Mouse (Mus musculus) erythroblast, embryonic 14.5 days (primary cell): ENCODE measurements around the gene Hs3st2. TPM values are rescaled to one million over a fixed set of nuclear protein-coding genes. Genes with fewer than 3 reads are reported as not detected.

Experiments used
- H3K27me3 ChIP-seq: 2 replicates; pipeline ENCODE4 v1.6.1; 2012; ENCODE audit warnings: inconsistent platforms; ENCODE audit not compliant: control insufficient read depth
- H3K36me3 ChIP-seq: 2 replicates; pipeline ENCODE4 v1.6.1; 2012; ENCODE audit warnings: mild to moderate bottlenecking, inconsistent platforms; ENCODE audit not compliant: control insufficient read depth
- H3K4me1 ChIP-seq: 2 replicates; pipeline ENCODE4 v1.6.1; 2012; ENCODE audit warnings: inconsistent platforms; ENCODE audit not compliant: control insufficient read depth
- H3K4me3 ChIP-seq: replicated peaks from 2 replicates; pipeline ENCODE3; 2012; ENCODE audit warnings: moderate library complexity, mild to moderate bottlenecking, inconsistent platforms
- H3K9me3 ChIP-seq: 2 replicates; pipeline ENCODE4 v1.6.1; 2012; ENCODE audit warnings: low read length, inconsistent platforms, mixed read lengths; ENCODE audit not compliant: control insufficient read depth
- GATA1 ChIP-seq: IDR thresholded peaks from 2 replicates; pipeline ENCODE4 v1.6.1; 2012; ENCODE audit warnings: low read length, inconsistent platforms, mixed read lengths
- TAL1 ChIP-seq: IDR thresholded peaks from 3 replicates; pipeline ENCODE4 v1.6.1; 2012; ENCODE audit warnings: low read length, inconsistent platforms, mixed read lengths
- polyA plus RNA-seq: library from polyadenylated mRNA; stranded (reverse); fragments of >175 nt; gene quantifications from 2 replicates; pipeline ENCODE4 v1.2.3, GENCODE M21; 2012

Hs3st2 gene
- polyA plus RNA-seq, 1 experiment = not detected

GRCm38 (mm10) chr7:121450951-121451843, 59.5 kb downstream of the Hs3st2 start:
- Histone ChIP-seq H3K4me3 (no peak overlapping the region), H3K27me3 (no peaks in the 10 kb centered on the region), H3K9me3 (no peaks in the 10 kb centered on the region; the same call in 1 of the 2 replicates), H3K4me1 (no peaks in the 10 kb centered on the region), H3K36me3 (no peaks in the 10 kb centered on the region)
- TF ChIP-seq TAL1 (no peak), GATA1 (no peak)

DNA sequence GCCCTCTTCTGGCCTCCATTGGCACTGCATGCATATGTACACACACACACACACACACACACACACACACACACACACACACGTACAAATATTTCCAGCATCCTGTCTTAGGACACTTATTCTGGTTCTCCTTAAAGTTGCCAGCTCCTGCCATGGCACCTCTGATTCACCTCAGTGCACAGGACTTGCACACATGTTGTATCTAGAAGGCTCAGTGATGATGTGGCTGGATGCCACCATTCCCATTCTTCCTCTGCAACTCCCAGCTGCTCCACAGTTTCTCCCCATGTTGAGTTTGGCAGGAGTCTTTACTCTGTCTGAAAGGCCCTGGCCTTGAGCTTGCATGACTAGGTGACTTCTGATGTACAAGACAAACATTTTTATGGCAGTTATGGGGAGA, 65.1 kb downstream of the Hs3st2 start:
- H3K27me3 ChIP-seq = no peaks in the 10 kb centered on the region
- no peaks in the 10 kb centered on the region; the same call in none of the 2 replicates for H3K9me3 ChIP-seq
- no peaks in the 10 kb centered on the region for H3K4me1 ChIP-seq
- no peaks in the 10 kb centered on the region for H3K36me3 ChIP-seq
- TF ChIP-seq GATA1 = no peak
- no peak for TF ChIP-seq TAL1
- no peak overlapping the region for H3K4me3 ChIP-seq

DNA sequence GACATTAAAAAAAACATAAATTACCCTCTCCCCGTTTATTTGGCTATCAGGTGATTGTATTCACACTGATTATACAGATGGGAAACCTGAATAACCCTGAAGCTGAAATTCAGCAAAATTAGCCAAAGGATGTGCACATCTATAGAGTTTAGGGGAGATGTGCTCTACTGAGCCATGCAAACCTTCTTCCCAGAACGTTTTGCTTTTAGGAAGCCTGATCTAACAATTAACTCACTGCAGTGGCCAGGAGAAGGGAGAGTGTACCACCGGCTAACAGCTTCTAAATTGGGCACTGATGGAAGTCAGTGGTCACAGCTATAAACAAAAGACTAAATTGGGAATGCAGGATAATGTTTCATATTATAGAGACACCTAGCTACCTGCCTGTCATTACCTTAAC, 66.4 kb downstream of the Hs3st2 start:
- Histone ChIP-seq H3K36me3 (no peaks in the 10 kb centered on the region), H3K9me3 (no peaks in the 10 kb centered on the region; the same call in 1 of the 2 replicates), H3K4me1 (no peaks in the 10 kb centered on the region), H3K4me3 (no peak overlapping the region), H3K27me3 (no peaks in the 10 kb centered on the region)
- no peak for TF ChIP-seq GATA1
- no peak for TF ChIP-seq TAL1

DNA sequence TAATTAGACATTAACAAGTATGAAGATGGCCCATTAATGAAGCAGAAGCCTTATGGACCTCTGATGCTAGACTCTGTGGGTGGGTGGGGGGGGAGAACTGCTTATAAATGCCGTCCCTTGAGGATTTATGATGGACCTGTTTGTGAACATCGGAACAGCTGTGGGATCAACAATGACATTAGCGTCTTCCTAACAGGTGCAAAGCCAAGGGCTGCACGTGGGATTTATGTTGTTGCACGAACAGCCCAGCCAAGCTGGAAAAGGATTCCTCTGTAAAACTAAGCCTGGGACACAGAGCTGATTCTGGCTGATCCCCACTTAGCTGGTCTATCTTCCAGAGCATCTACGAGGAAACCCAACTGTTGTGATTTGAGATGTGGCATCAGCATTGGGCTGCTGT, 69.0 kb downstream of the Hs3st2 start:
- no peaks in the 10 kb centered on the region for H3K36me3 ChIP-seq
- H3K27me3 ChIP-seq = no peaks in the 10 kb centered on the region
- H3K4me3 ChIP-seq = no peak overlapping the region
- H3K9me3 ChIP-seq = no peaks in the 10 kb centered on the region; the same call in 1 of the 2 replicates
- TF ChIP-seq TAL1 = no peak
- no peak for TF ChIP-seq GATA1
- H3K4me1 ChIP-seq = no peaks in the 10 kb centered on the region

DNA sequence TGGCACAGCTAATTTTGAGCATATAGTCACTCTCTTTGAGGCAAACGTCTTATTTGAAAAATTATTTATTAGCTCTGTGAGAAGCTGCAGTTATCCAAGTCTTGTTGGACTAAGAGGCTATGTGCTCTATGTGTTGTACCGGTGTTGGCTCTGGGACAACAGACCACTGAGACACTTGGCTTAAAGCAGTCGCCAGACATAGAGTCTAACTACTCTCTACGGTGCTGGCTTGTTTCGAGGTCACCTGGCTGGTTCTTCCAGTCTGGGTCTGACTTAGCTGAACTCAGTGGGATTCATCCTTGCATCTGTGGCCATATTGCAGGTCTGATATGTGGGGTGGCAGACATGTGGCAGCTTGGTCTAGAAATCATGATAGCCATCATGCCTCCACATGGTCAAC, 72.8 kb downstream of the Hs3st2 start:
- Histone ChIP-seq H3K9me3 (no peaks in the 10 kb centered on the region), H3K4me3 (no peak overlapping the region), H3K4me1 (no peaks in the 10 kb centered on the region), H3K27me3 (no peaks in the 10 kb centered on the region), H3K36me3 (no peaks in the 10 kb centered on the region)
- no peak for TF ChIP-seq TAL1
- TF ChIP-seq GATA1 = no peak

DNA sequence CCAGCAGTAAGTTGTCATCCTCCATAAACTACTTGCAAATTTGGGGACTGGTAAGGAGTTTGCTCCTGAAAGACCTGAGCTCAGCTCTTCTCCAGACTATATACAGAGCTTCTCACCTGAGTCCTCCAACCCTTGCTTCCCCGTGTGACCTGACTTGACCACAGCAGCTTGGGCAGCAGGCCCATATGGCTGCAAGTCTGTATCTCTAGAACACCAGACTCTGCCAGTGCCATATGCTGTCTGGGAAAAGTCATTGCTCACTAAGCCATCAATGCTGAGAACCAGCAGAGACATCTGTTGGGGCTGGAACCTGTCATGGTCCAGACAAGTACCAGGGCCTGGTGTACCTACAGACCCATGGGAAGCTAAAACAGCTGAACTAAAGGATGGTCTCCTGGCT, 73.5 kb downstream of the Hs3st2 start:
- H3K9me3 ChIP-seq = no peaks in the 10 kb centered on the region
- H3K36me3 ChIP-seq = no peaks in the 10 kb centered on the region
- no peak overlapping the region for H3K4me3 ChIP-seq
- H3K27me3 ChIP-seq = no peaks in the 10 kb centered on the region
- H3K4me1 ChIP-seq = no peaks in the 10 kb centered on the region
- TF ChIP-seq GATA1 (no peak), TAL1 (no peak)

- H3K4me1 ChIP-seq = no peaks in the 10 kb centered on the region
- no peaks in the 10 kb centered on the region for H3K36me3 ChIP-seq
- TF ChIP-seq GATA1 (no peak), TAL1 (no peak)
- H3K27me3 ChIP-seq = no peaks in the 10 kb centered on the region
- no peaks in the 10 kb centered on the region for H3K9me3 ChIP-seq
- no peak overlapping the region for H3K4me3 ChIP-seq
Measured at GRCm38 (mm10) chr7:121466331-121466730, 74.7 kb downstream of the Hs3st2 start.

GRCm38 (mm10) chr7:121469435-121469834, 77.8 kb downstream of the Hs3st2 start:
- Histone ChIP-seq H3K27me3 (no peaks in the 10 kb centered on the region), H3K9me3 (no peaks in the 10 kb centered on the region), H3K36me3 (no peaks in the 10 kb centered on the region), H3K4me1 (no peaks in the 10 kb centered on the region), H3K4me3 (no peak overlapping the region)
- TF ChIP-seq GATA1 = no peak
- no peak for TF ChIP-seq TAL1

DNA sequence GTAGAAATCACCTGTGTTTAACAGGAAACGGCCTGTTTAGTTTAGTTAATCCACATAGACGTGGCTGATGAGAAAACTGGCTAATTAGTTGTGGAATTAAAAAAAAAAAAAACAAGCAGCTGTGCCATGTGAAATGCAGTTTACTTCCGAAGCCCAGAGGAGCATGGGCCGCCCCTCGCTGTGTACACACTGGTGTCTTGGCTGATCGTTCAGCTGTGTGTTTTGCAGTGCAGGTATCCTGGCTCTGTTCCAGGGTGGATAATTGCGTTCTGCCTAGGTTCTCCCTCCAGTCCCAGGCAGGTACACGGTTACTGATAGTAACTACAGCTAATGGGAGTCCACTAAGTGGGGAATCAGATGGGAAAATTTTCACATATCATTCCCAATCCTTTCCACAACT, 86.6 kb downstream of the Hs3st2 start:
- TF ChIP-seq TAL1 = no peak
- H3K9me3 ChIP-seq = no peaks in the 10 kb centered on the region; the same call in 1 of the 2 replicates
- H3K4me1 ChIP-seq = no peaks in the 10 kb centered on the region
- no peaks in the 10 kb centered on the region for H3K36me3 ChIP-seq
- no peaks in the 10 kb centered on the region for H3K27me3 ChIP-seq
- no peak overlapping the region for H3K4me3 ChIP-seq
